Mouse (Mus musculus) intestine, embryonic 15.5 days (tissue): Measurements from ENCODE around the gene Gm20605. TPM values are rescaled to one million over a fixed set of nuclear protein-coding genes. Genes with fewer than 3 reads are reported as not detected.

ENCODE experiments used
- ATAC-seq: fragments of 200-750 bp; cut with Nextera tagmentation; 2 replicates; pipeline ENCODE4 v1.8.0; 2017; ENCODE audit warnings: moderate TSS enrichment, moderate library complexity
- H3K27ac ChIP-seq: fragments of 300-500 bp; sonication (generic); 2 replicates; pipeline ENCODE4 v1.5.1; 2015; ENCODE audit warnings: mild to moderate bottlenecking, inconsistent platforms
- H3K27me3 ChIP-seq: fragments of 300-500 bp; sonication (generic); replicated peaks from 2 replicates; pipeline ENCODE4 v1.6.1; 2015; ENCODE audit warnings: inconsistent platforms
- H3K36me3 ChIP-seq: fragments of 300-500 bp; sonication (generic); 2 replicates; pipeline ENCODE4 v1.6.1; 2015; ENCODE audit warnings: inconsistent platforms
- H3K4me1 ChIP-seq: fragments of 300-500 bp; sonication (generic); replicated peaks from 2 replicates; pipeline ENCODE4 v1.6.1; 2015; ENCODE audit warnings: inconsistent platforms
- H3K4me2 ChIP-seq: fragments of 300-500 bp; sonication (generic); replicated peaks from 2 replicates; pipeline ENCODE4 v1.6.1; 2015; ENCODE audit warnings: mild to moderate bottlenecking, inconsistent platforms
- H3K4me3 ChIP-seq: fragments of 300-500 bp; sonication (generic); replicated peaks from 2 replicates; pipeline ENCODE4 v1.5.1; 2015; ENCODE audit warnings: inconsistent platforms
- H3K9ac ChIP-seq: fragments of 300-500 bp; sonication (generic); 2 replicates; pipeline ENCODE4 v1.6.1; 2015; ENCODE audit warnings: inconsistent platforms
- H3K9me3 ChIP-seq: fragments of 300-500 bp; sonication (generic); 2 replicates; pipeline ENCODE4 v1.6.1; 2016; ENCODE audit warnings: inconsistent platforms
- WGBS: fragments of 180-500 bp; shearing (Covaris S2); methylation state at CpG from one replicate; pipeline ENCODE4 v1.1.7; 2015; 5-methylcytosine and 5-hydroxymethylcytosine counted together
- polyA plus RNA-seq: library from polyadenylated mRNA; unstranded; fragments of >200 nt; fragmentation: Nextera tagmentation; extraction: Ambion mirVana; gene quantifications from 2 replicates; pipeline ENCODE4 v1.2.1, GENCODE M21; 2015

Gm20605 gene
- polyA plus RNA-seq, 1 experiment from 2014 or later: 7.4 TPM

- 61% methylated on average over 9 of the region's 9 CpGs for WGBS
- H3K27ac ChIP-seq: no peak overlapping the region
Observed at GRCm38 (mm10) chr5:137663057-137663456, 34.1 kb downstream of the Gm20605 start.

GRCm38 (mm10) chr5:137668971-137669370 lies 40.0 kb downstream of the Gm20605 start:
- Histone ChIP-seq H3K27ac (peak overlapping the region; percentile 48), H3K9ac (no peak overlapping the region), H3K4me3 (no peak overlapping the region), H3K4me1 (peaks cover 32% of the 10 kb centered on the region), H3K36me3 (peaks cover 9% of the 10 kb centered on the region; the same call in 1 of the 2 replicates), H3K4me2 (0 out of 2 replicates have a peak overlapping the region, but pooled peaks have one; percentile 27), H3K27me3 (no peaks in the 10 kb centered on the region), H3K9me3 (no peaks in the 10 kb centered on the region)
- no peak for ATAC-seq
- 56% methylated on average over 10 of the region's 10 CpGs for WGBS

More at GRCm38 (mm10) chr5:137663057-137663456, 34.1 kb downstream of the Gm20605 start:
- H3K4me2 ChIP-seq: peak overlapping the region; percentile 24
- H3K27me3 ChIP-seq: no peaks in the 10 kb centered on the region
- H3K9me3 ChIP-seq: no peaks in the 10 kb centered on the region
- no peak overlapping the region for H3K4me3 ChIP-seq
- no peak overlapping the region for H3K9ac ChIP-seq
- peaks cover 10% of the 10 kb centered on the region for H3K4me1 ChIP-seq
- H3K36me3 ChIP-seq: peaks cover 17% of the 10 kb centered on the region; the same call in 1 of the 2 replicates
- peak; percentile 67 for ATAC-seq

DNA sequence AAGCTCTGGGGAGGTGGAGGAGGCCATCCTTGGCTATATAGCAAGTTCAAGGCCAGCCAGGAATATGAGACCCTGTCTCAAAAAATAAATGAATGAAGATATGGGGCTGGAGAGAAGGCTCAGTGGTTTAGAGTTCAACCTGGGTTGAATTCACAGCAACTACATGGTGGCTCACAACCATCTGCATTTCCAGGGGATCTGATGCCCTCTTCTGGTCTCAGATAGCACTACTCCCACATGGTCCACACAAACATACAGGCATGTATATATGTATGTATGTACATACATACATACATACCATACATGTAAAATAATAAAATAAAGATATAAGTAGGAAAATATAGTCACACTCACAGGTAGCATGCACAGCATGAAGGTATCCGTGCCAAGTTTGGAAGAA lies 41.3 kb downstream of the Gm20605 start:
- Histone ChIP-seq H3K36me3 (peaks cover 9% of the 10 kb centered on the region; the same call in 1 of the 2 replicates), H3K4me1 (peaks cover 32% of the 10 kb centered on the region), H3K4me3 (no peak overlapping the region), H3K9ac (no peak overlapping the region), H3K27me3 (no peaks in the 10 kb centered on the region), H3K27ac (0 out of 2 replicates have a peak overlapping the region, but pooled peaks have one; percentile 29), H3K9me3 (no peaks in the 10 kb centered on the region), H3K4me2 (no peak overlapping the region)
- WGBS: 84% methylated on average over 1 of the region's 1 CpGs
- ATAC-seq: no peak

GRCm38 (mm10) chr5:137671443-137672240 lies 42.7 kb downstream of the Gm20605 start:
- Histone ChIP-seq H3K9ac (no peak overlapping the region), H3K27me3 (no peaks in the 10 kb centered on the region), H3K4me3 (no peak overlapping the region), H3K4me2 (peak overlapping the region; percentile 41), H3K9me3 (no peaks in the 10 kb centered on the region), H3K36me3 (peaks cover 5% of the 10 kb centered on the region; the same call in 1 of the 2 replicates), H3K4me1 (peaks cover 32% of the 10 kb centered on the region), H3K27ac (peak overlapping the region; percentile 91)
- 2% methylated on average over 9 of the region's 9 CpGs for WGBS
- peak; percentile 87 for ATAC-seq

- WGBS: 59% methylated on average over 5 of the region's 5 CpGs
- H3K27ac ChIP-seq: peak overlapping the region; percentile 91
- no peak for ATAC-seq
Observed at GRCm38 (mm10) chr5:137672361-137672760, 43.4 kb downstream of the Gm20605 start.

DNA sequence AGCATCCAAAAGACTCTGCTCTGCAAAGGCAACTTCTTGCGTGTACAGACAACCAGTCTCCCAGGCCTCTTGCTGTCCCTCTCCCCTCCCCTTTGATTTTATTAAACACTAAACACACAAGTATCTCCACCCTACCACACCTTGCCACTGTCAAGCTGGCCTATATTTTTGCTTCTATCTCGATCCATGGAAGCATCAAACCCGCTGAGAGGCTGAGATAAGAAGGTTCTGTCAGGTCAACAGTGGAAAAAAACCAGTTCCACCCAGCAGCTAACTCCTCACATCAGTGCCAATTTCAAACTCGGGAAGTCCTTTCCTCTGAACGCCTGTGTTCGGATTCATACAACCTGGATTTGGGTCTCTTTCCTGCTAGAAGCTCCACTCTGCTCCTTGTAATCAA lies 44.0 kb downstream of the Gm20605 start:
- no peak for ATAC-seq
- Histone ChIP-seq H3K4me1 (peaks cover 32% of the 10 kb centered on the region), H3K9ac (no peak overlapping the region), H3K4me3 (no peak overlapping the region), H3K27me3 (no peaks in the 10 kb centered on the region), H3K27ac (0 out of 2 replicates have a peak overlapping the region, but pooled peaks have one; percentile 91), H3K9me3 (no peaks in the 10 kb centered on the region), H3K36me3 (no peaks in the 10 kb centered on the region), H3K4me2 (no peak overlapping the region)
- WGBS: 69% methylated on average over 6 of the region's 6 CpGs

More at GRCm38 (mm10) chr5:137672361-137672760, 43.4 kb downstream of the Gm20605 start:
- H3K4me2 ChIP-seq: peak overlapping the region; percentile 41; the same call in 1 of the 2 replicates
- H3K9ac ChIP-seq: no peak overlapping the region
- no peaks in the 10 kb centered on the region for H3K27me3 ChIP-seq
- H3K9me3 ChIP-seq: no peaks in the 10 kb centered on the region
- H3K4me1 ChIP-seq: peaks cover 32% of the 10 kb centered on the region
- no peaks in the 10 kb centered on the region for H3K36me3 ChIP-seq
- H3K4me3 ChIP-seq: no peak overlapping the region

- no peak for ATAC-seq
- Histone ChIP-seq H3K4me3 (no peak overlapping the region), H3K9ac (no peak overlapping the region), H3K4me1 (peaks cover 33% of the 10 kb centered on the region), H3K27me3 (no peaks in the 10 kb centered on the region), H3K9me3 (no peaks in the 10 kb centered on the region), H3K4me2 (no peak overlapping the region), H3K36me3 (no peaks in the 10 kb centered on the region), H3K27ac (no peak overlapping the region)
- WGBS: 88% methylated on average over 8 of the region's 8 CpGs
Observed at GRCm38 (mm10) chr5:137674786-137675185, 45.8 kb downstream of the Gm20605 start.

DNA sequence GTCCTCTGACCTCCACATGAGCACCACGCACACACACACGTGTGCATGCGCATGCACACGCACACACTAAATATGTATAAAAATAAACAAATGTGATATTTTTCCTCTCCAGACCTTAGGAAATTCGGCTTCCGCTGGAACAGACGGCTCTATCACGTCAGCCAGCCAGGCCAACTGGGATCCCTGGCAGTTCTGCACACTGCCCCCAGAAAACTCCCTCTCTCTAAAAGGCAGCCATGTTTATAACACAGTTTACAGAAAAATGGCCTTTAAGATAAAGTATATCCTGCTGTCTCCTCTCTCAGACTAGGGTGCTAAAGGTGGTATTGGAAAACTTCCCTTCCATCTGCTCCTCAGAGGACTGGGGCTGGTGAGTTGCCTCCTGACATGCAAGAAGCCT lies 48.9 kb downstream of the Gm20605 start:
- Histone ChIP-seq H3K27ac (no peak overlapping the region), H3K4me2 (no peak overlapping the region), H3K4me3 (no peak overlapping the region), H3K9me3 (no peaks in the 10 kb centered on the region), H3K36me3 (no peaks in the 10 kb centered on the region), H3K27me3 (no peaks in the 10 kb centered on the region), H3K9ac (no peak overlapping the region), H3K4me1 (peaks cover 8% of the 10 kb centered on the region; the same call in 1 of the 2 replicates)
- 92% methylated on average over 8 of the region's 8 CpGs for WGBS
- no peak for ATAC-seq

DNA sequence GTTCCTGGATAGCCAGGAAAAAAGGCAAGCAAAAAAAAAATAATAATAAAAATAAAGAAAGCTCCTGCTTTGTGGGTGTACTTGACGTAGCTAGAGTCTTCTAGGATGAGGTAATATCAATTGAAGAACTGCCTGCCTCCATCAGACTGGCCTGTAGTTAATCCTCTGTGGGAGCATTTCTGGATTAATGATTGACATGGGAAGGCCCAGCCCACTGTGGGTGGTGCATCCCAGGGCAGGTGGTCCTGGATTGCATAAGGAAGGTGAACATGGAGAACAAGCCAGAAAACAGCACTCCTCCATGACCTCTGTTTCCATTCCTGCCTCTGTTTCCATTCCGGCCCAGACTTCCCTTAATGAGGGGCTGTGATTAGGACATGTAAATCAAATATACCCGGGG lies 49.8 kb downstream of the Gm20605 start:
- no peak overlapping the region for H3K4me2 ChIP-seq
- H3K36me3 ChIP-seq: no peaks in the 10 kb centered on the region
- no peak overlapping the region for H3K4me3 ChIP-seq
- ATAC-seq: no peak
- H3K27ac ChIP-seq: no peak overlapping the region
- H3K9ac ChIP-seq: no peak overlapping the region
- no peaks in the 10 kb centered on the region for H3K27me3 ChIP-seq
- H3K4me1 ChIP-seq: 0 out of 2 replicates have a peak, but pooled peaks cover 2% of the 10 kb centered on the region
- WGBS: 69% methylated on average over 3 of the region's 3 CpGs
- no peaks in the 10 kb centered on the region for H3K9me3 ChIP-seq

- Histone ChIP-seq H3K27me3 (no peaks in the 10 kb centered on the region), H3K36me3 (no peaks in the 10 kb centered on the region), H3K9ac (no peak overlapping the region), H3K4me1 (0 out of 2 replicates have a peak, but pooled peaks cover 2% of the 10 kb centered on the region), H3K4me3 (no peak overlapping the region), H3K27ac (no peak overlapping the region), H3K4me2 (no peak overlapping the region), H3K9me3 (no peaks in the 10 kb centered on the region)
- WGBS: 83% methylated on average over 4 of the region's 4 CpGs
- ATAC-seq: no peak
Observed at GRCm38 (mm10) chr5:137679726-137680125, 50.8 kb downstream of the Gm20605 start.

GRCm38 (mm10) chr5:137682526-137682925 lies 53.6 kb downstream of the Gm20605 start:
- Histone ChIP-seq H3K27me3 (no peaks in the 10 kb centered on the region), H3K36me3 (no peaks in the 10 kb centered on the region), H3K27ac (no peak overlapping the region), H3K9ac (no peak overlapping the region), H3K9me3 (no peaks in the 10 kb centered on the region), H3K4me3 (no peak overlapping the region), H3K4me2 (peak overlapping the region; percentile 88; the same call in 1 of the 2 replicates), H3K4me1 (0 out of 2 replicates have a peak, but pooled peaks cover 2% of the 10 kb centered on the region)
- 86% methylated on average over 6 of the region's 6 CpGs for WGBS
- no peak for ATAC-seq

- H3K36me3 ChIP-seq: no peaks in the 10 kb centered on the region
- peak overlapping the region; percentile 84 for H3K4me3 ChIP-seq
- H3K4me2 ChIP-seq: peak overlapping the region; percentile 88
- peak overlapping the region; percentile 82 for H3K27ac ChIP-seq
- peak overlapping the region; percentile 80 for H3K9ac ChIP-seq
- H3K27me3 ChIP-seq: no peaks in the 10 kb centered on the region
- no peak; the same call in 1 of the 2 replicates for ATAC-seq
- H3K4me1 ChIP-seq: 0 out of 2 replicates have a peak, but pooled peaks cover 2% of the 10 kb centered on the region
- no peaks in the 10 kb centered on the region for H3K9me3 ChIP-seq
- 6% methylated on average over 28 of the region's 28 CpGs for WGBS
Observed at GRCm38 (mm10) chr5:137683388-137684293, 54.7 kb downstream of the Gm20605 start.
